Mouse (Mus musculus): ENCODE measurements around the gene Tcf7.

DNA sequence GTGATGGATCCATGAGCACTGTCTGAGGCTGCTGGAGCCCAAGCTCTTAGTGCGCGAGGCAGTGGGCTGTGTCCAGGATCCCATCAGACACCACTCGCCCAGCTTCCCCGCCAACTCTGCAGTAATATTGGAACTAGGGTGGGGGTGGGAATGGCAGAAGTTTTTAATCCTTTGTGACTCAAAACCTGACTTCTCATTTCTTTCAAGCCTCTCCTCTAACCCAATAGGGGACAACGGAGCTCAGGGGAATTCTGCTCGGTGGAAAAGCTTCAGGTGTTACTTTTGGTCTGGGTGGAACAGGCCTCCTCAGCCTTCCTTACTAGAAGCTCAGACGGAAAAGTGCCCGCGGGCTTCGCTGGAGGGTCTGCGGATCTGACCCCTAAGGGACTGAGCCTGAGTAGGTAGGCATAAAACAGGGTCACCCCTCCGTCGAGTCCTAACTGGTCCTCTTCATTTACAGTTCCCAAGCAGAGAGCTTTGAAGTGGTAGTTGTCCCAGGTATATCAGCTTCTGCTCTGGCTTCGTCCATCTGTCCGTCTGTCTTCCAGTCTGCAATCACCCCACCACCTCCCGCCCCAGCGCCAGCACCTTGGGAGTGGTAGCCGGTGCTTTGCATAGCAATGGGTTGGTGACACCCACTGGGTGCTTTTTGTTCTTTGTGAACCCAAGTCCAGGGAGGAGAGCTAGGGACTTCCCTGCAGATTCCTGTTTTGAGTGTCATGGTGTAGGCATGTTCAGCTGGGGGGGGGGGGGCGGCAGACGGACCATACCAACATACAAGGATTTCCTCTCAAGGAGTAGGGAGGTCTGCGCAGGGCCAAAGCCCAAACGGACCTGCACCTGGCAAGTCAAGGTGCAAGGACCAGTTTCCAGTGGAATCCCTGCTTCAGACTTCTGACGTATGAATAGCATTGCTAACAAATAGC lies 41.9 kb upstream of the Tcf7 start:
- TF ChIP-seq CTCF (IDR thresholded peaks at IDR 0.05) (no peak), EP300 (IDR thresholded peaks at IDR 0.05; ENCODE audit: insufficient read depth, low read depth, low read length) (no peak), POLR2A (IDR thresholded peaks at IDR 0.05; ENCODE audit: insufficient read depth, low read depth, low read length) (no peak)

Measured in heart, adult 2 months (tissue).